Comparison of ENCODE assay signal across 27 mouse cellular contexts in the genomic region with DNA sequence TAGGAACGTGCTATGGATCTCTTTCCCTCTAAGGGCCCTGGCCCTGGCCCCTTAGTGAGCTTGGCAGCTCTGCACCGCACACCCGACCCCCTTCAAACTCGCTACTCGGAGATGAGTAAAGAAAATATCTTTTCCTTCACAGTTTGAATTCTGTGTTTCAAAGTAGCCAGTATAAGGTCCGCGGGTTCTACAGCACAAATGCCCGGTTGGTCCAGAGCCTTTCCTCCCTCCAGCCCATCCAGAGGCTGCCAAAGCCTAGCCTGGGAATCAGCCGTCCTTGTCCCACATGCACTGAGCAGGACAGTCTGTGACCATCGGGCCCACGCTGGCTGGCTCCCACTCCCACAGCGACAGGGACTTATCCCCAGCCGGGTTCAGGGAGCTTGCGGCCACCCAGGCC. TPM values are rescaled to one million over a fixed set of nuclear protein-coding genes. Genes with fewer than 3 reads are reported as not detected.
"Had no signal": no experiment of that assay in that cellular context is flagged by ENCODE, and none has a peak within 500 bp of the region (broad histone marks: within the 10 kb centered on the region; RNA-seq: fewer than 3 reads in every experiment).

Gene Clpsl2, plus strand, starts transcription at position 301 of the 400 bp plus-strand sequence.

- DNase-seq: liver, embryonic 13.5 days; liver, postnatal 0 days; lung, adult 2 months; lung, postnatal 14 days; lung, postnatal 36 days; retina, postnatal 1 day; right cerebral cortex, adult 18-20 months; right cerebral cortex, postnatal 25 days; thymus, postnatal 14 days; thymus, postnatal 36 days had no signal

- H3K36me3 ChIP-seq: liver, embryonic 13.5 days; liver, embryonic 15.5 days; lung, embryonic 15.5 days; midbrain, embryonic 13.5 days; midbrain, embryonic 15.5 days; neural tube, embryonic 13.5 days; neural tube, embryonic 15.5 days had no signal

- H3K9ac ChIP-seq: liver, embryonic 13.5 days; liver, embryonic 15.5 days; liver, postnatal 0 days; lung, embryonic 15.5 days; midbrain, embryonic 13.5 days; midbrain, embryonic 15.5 days; neural tube, embryonic 13.5 days; neural tube, embryonic 15.5 days had no signal

- H3K4me3 ChIP-seq: liver, embryonic 13.5 days; liver, embryonic 15.5 days; lung, embryonic 15.5 days; megakaryocyte, embryonic 14.5 days; midbrain, embryonic 13.5 days; midbrain, embryonic 15.5 days; neural tube, embryonic 13.5 days; neural tube, embryonic 15.5 days had no signal

- H3K4me1 ChIP-seq: liver, embryonic 15.5 days had no signal

- H3K9me3 ChIP-seq: liver, embryonic 13.5 days; liver, embryonic 15.5 days; lung, embryonic 15.5 days; megakaryocyte, embryonic 14.5 days; midbrain, embryonic 13.5 days; midbrain, embryonic 15.5 days; neural tube, embryonic 13.5 days; neural tube, embryonic 15.5 days had no signal

- H3K27me3 ChIP-seq: liver, embryonic 15.5 days; lung, embryonic 15.5 days; midbrain, embryonic 15.5 days; neural tube, embryonic 13.5 days; neural tube, embryonic 15.5 days had no signal

- H3K27ac ChIP-seq: liver, embryonic 13.5 days; liver, embryonic 15.5 days; lung, embryonic 15.5 days; macrophage; midbrain, embryonic 13.5 days; midbrain, embryonic 15.5 days; neural tube, embryonic 13.5 days; neural tube, embryonic 15.5 days had no signal

RNA-seq across cellular contexts. Expression of gene Clpsl2, which starts in this region (rescaled TPM):
- polyA plus RNA-seq: liver, embryonic 13.5 days; liver, embryonic 15.5 days; liver, postnatal 0 days; lung, adult 2 months; lung, embryonic 15.5 days; lung, postnatal 0 days; macrophage; midbrain, embryonic 11.5 days; midbrain, embryonic 13.5 days; midbrain, embryonic 15.5 days; midbrain, postnatal 0 days; neural tube, embryonic 11.5 days; neural tube, embryonic 13.5 days; neural tube, embryonic 15.5 days; spleen, adult 2 months; stomach, embryonic 16.5 days; testis, adult 2 months; thymus, postnatal 0 days; urinary bladder, adult 2 months had no signal
